Mouse (Mus musculus) spleen, postnatal 4 days (tissue): ENCODE results near the gene Mmp15.

ENCODE experiments used
- DNase-seq, 2 experiments: peaks; one replicate each; pipeline ENCODE4 v3.0.0; 2022; ENCODE audit warnings: low spot score in 2 of 2

Mmp15 gene

DNA sequence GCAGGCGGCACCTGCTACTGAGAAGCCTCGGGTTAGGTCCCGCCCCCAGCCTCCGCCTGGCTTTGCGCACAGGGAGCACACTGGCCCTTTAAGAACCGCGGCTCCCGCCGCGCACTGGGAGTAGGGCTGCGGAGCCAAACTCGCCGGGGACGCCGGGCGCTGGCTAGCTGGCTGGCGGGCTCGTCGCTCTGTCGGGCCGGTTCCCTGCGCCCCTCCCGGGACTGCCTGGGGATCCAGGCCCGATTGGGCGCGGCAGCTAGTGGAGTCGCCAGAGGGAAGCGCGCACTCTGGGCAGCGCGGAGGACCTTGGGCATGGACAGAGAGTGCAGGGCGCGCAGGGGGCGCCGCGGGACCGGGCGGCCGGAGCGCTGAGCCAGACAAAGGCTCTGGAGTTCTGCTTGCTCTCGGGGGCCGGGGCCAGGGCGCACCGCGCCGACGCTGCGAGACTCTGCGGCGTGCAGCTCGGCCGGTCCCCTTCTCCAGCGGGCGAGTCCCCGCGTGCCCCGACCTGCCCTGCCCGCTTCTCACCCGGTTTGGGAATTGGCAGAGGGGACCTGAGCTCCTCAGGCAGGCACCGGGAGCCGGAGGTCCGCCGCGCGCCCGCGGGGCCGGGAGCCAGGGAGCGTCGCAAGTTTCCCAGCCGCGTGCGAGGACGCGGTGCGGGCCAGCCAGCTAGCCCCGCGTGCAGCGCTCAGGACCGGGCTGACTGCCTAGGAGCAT is at the start of gene Mmp15:
Gene Mmp15, plus strand, starts transcription at position 118 of the 720 bp plus-strand sequence.
- no peak for DNase-seq

DNA sequence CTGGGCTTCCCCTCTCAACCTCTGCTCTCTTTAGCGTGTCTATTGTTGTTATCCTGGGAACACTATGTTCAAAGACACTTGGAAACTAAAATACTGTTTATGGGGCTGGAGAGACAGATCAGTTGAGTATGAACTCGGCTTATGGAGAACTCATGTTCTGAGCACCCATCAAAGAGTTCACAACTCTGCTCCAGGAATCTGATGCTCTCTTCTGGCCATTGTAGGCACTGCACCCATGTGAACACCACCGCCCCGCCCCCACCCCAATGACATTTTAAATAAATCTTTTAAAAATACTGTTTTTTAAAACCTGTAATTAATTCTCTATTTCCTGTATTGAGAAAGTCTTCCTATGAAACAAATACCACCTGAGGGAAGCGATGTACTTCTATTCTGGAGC is 49.7 kb upstream of the Mmp15 start:
- DNase-seq = no peak

DNA sequence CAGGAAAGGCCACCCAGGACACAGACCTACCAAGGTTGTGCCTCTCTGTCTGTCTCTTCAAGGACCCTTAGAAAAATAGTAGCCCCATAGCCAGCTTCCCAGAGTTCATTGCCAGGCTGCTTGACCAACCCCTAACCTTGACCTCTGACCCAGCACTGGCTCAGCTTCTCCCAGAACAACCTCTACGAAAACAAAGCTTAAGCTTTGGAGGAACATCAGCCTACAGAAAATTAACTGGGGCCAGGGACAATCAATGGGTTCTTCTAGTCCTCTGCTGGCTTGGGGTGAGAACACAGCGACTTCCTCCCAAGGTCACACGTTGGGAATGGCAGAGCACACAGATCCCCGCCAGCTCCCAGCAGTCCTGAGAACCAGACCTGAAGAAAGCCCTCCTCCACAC is 46.5 kb upstream of the Mmp15 start:
- no peak for DNase-seq

DNA sequence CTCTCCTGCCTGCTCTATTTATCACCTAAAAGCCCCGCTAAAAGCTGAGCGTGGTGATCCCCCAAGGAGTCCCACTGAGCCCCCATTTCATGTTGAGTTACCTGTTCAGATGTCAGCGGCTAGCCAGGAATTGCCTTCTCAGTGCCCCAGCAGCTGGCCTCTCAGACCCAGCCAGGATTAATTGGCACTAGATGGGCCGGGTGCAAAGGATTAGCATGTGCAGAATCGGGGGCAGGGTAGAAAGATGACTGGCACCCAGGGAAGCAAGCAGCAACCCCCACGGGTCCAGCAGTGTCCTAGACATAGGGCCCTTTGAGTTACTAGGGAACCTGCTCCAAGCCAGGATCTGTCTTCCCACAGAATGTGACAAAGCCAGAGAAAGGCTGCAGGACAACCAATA is 45.6 kb upstream of the Mmp15 start, which contains the start of gene Cngb1:
Gene Cngb1, minus strand, starts transcription at position 155 of the 400 bp plus-strand sequence.
- no peak for DNase-seq

DNA sequence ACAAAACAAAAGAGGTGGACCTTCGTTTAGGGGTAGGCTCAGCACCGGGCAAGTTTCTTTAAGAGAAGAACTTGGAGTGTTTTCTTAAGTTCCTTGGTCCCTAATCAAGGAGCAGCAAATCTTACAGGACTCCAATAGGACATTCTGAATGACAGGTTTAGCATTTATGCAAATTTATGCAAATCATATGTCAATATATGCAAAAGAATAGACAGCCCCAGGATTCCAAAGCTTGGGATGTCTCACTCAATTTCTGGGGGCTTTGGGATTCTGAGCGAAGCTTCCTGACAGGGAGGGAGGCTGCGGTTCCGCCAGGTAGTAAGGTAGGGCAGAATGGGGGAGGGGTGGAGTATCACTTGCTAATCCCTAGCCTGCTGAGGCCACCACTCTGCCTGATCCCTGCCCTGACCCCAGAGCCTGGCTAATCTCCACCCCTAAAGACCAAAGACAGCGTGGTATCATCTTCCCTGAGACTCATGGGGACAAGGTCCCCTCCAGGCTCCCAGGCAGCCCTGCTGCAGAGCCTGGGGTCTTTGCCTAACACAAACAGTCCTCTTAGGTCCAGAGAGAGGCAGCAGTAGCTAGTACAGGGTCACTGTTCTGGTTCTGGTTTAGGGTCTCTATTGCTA is 41.6 kb upstream of the Mmp15 start, which contains the start of gene Tepp:
Gene Tepp, plus strand, starts transcription at position 225 of the 629 bp plus-strand sequence.
- DNase-seq = no peak

DNA sequence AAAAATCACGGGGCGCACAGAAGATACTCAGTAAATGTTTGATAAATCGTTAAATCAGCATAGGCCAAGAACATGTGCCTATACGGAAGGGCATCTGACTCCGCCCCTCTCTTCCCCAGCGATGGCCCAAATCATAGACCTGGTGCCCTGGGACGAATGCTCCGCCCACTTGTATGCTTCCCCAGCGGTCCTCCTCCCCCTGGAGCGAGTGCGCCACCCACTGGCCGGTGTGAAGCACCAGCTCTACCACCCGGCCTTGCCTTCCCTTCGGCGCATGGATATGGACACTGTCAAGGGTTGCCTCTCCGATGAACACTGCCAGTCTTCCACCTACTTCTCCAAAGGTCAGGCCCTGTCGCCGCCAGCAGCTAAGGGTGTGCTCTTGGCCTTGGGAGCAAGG is 39.2 kb upstream of the Mmp15 start:
- DNase-seq = peak in 1 of 2 experiments; percentile 27

DNA sequence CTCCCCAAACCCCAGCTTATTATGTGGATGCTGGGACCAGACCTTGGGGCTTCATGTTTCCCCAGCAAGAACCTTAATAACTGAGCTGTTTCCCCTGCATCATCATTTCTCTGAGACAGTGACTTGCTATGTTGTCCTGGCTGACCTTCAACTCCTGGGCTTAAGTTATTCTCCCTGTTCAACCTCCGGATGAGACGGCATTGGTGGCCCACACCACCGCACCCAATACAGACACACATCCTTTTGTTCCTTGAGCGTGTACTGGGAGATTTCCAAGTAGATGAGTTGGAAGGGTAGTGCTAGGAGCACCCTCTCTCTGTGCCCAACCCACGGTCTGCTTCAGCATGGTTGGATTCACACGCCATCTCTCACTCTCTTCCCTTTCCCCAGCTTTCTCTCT is 38.2 kb upstream of the Mmp15 start:
- no peak for DNase-seq

DNA sequence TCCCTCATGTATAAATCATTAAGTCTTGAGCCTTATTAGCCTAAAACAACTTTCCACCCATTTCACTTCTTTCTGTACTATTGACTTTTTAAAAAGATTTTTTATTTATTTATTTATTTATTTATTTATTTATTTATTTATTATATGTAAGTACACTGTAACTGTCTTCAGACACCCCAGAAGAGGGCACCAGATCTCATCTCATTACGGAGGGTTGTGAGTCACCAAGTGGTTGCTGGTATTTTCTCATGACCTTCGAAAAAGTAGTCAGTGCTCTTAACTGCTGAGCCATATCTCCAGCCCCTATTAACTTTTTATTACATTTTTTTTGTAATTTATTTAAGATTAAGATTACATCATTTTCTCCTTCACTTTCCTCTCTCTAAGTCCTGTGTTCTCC is 37.4 kb upstream of the Mmp15 start:
- DNase-seq = no peak

DNA sequence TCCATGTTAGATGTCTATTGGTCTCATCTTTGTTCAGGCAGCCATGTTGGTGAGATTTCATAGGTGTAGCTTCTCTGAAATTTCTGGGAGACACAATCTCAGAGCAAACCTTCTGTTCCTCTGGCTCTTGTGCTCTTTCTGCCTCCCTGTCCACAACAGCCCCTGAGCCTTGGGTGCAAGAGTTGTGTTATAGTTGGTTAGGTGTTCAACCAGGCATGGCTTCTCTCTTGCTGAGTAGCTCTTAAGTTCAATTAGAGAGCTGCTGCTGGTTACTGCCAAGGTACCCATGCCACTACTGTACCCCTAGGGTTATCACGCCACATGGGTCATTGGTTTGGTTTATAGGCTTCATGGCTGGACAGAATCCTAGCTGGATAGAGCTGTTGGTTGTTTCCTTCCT is 36.7 kb upstream of the Mmp15 start:
- no peak for DNase-seq

DNA sequence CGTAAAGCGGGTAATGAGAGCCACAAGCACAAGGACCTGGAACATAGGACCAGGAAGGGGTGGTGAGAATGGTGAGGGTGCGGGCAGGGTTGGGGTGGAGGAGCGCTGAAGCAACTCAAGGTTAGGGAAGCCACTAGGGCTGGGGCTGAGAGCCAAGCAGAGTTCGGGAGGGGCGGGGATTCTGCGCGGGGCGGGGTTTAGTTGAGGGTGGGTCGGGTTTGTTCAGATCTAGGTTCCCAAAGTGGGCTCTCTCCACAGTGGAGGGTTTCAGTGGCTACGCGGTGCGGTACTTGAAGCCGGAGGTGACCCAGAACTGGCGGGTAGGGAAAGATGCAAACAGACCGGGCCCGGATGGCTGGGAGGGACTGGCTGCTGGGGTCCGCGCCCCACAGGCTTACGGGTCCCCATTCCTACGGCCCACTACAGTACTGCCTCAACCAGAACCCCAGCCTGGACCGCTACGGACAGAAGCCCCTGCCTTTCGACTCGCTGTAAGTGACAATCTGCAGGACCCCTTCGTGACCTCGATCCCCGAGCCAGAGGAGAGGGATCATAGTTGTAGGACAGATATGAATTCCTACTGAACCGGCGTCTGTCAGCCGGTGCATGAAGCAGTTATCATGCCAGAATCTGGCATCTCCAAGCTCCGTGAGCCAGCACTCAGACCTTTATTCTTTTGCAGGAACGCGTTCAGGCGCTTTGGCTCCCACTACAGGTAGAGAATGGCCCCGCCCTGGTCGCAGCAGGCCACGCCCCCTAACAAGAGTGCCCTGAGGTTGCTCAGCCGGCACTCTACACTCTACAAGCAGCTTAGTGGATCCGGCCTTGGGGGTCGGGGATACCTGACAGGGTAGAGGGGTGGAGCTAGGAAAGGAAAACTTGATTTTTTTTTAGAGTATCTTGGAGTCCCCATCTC is 31.6 kb upstream of the Mmp15 start:
- peak; percentile 60 to 82 for DNase-seq

DNA sequence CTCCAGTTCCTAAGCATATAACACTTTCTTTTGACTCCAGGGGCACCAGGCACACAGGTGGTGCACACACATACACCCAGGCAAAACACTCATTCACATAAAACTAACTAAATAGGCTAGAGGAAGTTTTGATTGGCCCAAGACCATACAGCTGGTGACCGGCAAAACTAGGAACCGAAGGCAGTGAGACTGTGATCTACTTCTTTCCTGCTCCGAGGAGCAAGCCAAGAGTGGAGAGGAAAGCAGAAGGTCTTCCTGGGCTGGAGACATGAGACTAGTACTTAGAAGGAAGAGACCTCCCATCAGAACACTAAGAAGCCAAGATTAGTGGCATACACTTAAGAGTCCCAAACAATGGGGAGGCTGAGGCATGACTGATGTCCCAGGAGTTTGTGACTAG is 28.9 kb upstream of the Mmp15 start:
- DNase-seq = no peak

DNA sequence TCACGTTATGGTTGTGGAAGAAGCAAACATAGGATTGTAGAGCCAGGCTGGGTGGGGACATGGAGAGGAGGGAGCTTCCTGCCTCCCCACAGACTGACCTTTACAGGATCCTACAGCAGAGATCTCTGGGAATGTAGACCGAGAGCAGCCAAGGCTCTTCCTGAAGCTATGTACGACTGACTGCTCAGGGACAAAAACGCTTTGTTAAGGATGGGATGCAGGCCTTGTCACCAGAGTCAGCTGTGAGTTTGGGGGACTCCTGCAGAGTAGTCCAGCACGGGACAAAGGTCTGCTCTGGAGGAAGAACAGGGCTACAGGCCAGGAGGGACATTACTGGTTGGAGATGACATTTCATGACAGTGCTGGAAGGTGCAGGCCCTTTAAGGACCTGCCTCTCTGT is 27.4 kb upstream of the Mmp15 start:
- DNase-seq = no peak

DNA sequence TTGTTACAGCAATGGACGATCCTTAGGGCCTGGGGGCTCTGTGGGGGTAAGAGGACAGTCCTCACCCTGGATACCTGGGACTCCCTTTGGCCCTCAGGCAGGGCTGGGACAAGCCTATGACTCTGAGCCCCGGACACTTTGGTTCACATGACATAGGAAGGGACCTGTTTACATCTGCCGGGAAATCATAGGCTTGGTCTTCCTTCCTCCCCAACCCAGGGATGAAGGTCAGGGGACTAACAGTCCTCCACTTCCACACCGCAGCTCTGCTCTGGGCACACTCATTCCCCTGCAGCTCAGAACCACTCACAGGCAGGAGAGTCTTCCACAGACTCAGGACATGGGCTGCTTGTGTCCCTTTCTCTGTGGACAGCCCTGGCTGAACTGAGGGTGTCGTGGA is 25.2 kb upstream of the Mmp15 start:
- no peak for DNase-seq

DNA sequence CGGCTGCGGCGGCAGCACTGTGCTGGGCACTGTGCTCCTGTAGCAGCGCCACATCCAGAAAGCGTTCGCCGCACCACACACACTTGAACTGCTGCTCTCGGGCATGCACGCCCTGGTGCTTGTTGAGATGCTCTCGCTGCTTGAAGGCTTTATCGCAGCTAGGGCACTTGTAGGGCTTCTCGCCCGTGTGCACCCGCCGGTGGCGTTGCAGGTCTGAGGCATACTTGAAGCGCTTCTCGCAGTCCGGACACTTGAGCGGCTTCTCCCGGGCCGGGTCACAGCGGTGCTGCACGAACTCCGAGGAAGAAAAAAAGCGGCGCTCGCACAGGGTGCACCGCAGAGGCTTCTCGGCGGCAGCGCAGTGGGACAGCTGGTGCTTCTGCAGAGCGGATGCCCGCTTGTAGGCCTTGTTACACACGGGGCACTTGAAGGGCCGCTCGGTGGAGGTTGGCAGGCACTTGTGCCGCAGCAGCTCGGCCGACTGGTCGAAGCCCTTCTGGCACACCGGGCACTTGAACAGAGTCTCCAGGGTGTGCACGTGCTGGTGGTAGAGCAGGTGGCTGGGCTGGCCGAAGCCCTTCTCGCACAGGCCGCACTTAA is 24.1 kb upstream of the Mmp15 start:
- no peak for DNase-seq

DNA sequence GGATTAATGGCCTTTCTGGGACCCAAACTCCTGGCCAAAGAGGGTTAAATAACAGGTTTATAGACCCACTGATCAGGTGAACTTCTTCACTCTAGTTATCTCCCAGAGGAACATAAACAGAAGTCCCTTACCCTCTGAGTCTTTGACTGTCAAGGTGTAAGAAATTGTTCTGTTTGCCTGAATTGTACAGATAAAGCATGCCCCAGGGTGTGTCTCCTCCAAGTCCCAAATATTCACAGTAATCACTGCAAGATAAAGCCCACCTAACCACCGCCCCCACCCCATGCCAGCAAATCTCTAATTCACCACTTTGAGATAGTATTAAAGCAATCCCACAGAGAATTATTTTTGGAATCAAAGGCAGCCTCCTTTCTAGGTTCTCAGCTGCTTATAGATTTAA is 21.7 kb upstream of the Mmp15 start:
- DNase-seq = no peak

DNA sequence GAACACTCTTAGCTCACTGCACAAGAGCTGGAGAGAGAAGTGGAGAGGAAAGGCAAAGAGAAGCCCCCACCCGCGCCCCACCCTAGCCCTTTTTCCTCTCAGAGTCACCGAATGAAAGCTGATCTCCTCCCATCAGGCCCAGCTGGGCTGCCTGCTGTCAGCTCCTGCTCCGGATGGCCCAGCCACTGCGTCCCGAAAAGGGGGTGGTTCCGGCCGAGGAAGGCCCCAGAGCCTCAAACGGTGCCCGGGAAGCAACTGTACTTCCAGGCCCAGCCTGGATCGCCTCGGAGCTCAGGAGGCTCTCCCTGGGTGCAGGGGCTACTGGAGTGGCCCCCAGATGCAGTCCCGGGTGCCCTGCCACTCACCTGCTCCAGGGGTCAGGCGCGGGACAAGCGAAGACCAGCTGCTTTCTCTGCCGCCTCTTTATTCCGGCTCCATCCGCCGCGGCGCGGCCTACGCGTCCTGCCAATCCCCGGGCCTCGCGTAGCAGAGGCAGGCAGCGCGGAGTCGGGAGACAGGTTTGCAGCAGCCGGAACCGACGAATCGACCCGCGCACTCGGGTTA is 20.8 kb upstream of the Mmp15 start:
- no peak for DNase-seq

DNA sequence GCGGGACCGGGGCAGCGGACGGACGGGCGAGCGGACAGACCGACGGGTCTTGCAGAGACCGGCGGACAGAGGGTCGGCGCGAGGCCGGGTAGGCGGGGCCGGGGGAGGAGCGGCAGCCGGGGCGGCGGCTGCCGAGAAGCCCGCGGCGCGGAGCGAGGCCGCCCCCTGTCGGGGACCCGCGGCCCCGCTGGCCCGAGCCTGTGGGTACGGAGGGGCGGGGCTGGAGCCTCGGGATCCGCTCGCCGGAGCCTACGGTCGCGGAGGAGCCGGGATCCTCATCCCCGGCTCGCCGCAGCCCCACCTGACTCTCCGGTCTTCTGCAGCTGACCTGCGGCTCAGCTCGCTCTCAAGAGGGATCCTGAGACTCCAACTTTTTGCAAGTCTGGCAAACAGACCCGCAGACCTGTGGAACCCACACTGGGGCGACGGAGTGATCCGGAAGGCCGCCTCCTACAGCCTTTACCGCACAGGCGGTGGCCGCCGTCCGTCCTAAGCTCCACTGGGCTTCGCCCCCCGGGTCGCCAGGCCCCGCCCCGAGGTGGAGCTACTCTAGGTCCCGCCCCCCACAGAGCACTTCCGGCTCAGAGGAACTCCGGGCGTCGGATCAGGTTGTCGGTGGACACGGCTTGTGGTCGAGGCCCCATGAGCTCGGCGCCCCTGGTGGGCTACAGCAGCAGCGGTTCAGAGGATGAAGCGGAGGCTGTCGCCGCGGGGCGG is 20.2 kb upstream of the Mmp15 start, which contains the start of the genes Zfp319 and Usb1:
Gene Zfp319, minus strand, starts transcription at position 231 of the 717 bp plus-strand sequence.
Gene Usb1, plus strand, starts transcription at position 565 of the 717 bp plus-strand sequence.
- peak; percentile 94 to 98 for DNase-seq

DNA sequence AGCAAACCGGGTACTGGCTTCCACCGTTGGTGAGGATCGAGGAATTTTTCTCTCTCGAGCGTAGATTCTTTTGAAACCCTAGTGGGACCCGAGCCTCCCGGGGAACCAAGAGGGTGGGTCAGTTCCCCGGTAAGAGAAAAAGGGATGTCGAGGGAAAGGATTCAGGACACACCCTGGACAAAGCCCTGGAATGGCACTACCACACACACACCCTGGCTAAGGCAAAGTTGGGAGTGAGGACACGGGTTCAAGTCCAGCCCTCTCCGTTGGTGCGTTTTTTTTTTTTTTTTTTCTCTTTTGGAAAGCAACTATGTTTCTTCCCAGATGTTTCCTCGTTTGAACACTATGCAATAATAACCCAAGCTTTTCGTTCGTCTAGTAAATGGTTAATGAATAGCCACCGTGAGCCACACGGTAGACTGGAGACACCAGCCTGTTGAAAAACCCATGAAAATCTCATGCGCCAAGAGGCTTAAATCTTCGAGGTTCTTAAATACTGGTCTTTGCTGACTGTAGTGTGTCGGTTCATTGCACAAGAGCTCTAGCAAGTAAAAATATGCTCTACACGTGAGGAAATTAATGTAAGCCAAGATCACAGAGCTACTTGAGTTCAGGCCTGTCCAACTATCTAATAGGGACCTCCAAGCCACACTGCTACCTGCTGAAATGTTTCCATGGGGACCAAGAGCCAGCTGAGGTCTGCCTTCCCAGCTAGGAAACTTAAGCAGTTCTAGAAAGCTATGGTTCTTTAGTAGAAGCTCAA is 19.4 kb upstream of the Mmp15 start:
- no peak for DNase-seq

DNA sequence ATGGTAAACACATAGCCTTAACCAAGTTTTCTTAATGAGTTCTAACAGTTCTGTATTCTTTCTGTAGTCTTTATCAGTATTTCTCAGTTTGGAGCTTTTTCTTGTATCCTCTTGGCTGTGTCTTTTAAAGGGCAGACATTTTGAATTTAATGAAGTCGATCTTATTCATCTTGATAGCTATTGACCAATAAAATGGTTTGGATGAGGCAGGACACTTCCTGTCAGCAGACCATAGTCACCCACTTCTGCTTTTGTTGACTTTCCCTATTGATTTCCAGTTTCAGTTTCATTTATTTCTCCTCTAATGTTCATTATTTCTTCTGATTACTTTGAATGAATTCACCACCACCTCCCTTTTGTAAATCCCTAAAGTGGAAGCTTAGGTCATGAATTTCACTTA is 16.4 kb upstream of the Mmp15 start:
- no peak for DNase-seq

DNA sequence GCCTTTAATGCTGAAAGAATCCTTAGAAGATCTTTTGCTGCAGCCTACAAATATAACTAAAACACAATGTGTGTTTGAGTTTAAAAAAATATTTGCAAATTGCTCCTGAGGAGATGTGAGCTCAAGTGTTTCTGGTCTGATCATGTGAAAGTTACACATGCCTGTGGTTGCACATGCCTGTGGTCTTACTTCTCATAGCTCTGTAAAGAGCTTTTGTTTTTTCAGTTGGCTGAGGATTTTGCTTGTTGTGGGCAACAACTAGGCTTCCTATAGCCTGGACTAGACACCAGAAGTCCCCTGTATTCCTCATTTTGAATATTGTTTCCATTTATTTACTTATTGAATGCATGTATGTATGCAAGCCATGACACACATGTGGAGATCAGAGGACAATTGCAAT is 15.7 kb upstream of the Mmp15 start:
- DNase-seq = no peak
